Mouse (Mus musculus): ENCODE results near the gene Smad5. TPM values are rescaled to one million over a fixed set of nuclear protein-coding genes. Genes with fewer than 3 reads are reported as not detected.

Gene Smad5
- total and polyA plus RNA-seq, 3 experiments = 4.3 to 7.4 (median 4.4) TPM

DNA sequence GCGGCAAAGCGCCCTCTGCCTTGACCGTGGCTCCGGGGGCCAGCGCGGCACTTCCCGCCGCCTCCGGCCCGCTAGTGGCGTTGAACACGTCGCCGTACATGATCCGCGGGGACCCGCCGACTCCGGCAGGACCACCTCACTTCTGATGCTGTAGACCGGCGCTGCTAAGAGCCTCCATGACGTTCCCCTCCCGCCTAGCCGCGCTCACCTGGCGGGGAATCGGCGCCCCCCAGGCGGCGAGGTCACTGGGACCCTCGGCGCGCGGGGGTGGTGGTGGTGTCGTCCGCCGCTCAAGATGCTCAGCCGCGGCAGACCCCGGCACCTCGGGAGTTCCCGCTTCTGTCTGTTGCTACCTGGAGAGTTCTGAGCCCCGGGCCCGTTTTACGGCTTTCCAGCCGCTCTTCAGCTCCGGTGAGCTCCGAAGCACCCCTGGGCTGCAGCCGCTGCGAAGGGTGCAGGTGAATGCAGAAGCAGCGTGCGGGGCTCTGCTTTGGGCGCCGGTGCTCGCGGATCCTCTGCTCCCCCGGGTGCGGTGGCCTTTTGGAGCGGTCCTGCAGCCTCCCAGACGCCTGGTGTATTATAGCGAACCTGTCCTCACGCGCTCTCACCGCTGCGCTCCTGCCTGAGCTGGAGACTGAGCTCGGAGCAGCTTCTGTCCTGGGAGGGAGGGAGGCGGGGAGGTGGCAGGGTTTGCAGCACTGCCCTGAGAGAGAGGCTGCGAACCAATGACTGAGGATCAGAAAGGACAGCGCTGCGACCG lies 50.6 kb downstream of the Smad5 start, which contains the start of gene Gm45623:
TSS of gene Gm45623 (minus strand) at position 636 of the 760 bp plus-strand sequence.
- Histone ChIP-seq H3K4me2 (ENCODE audit: insufficient read depth, low read depth, poor library complexity, severe bottlenecking) (no peak within 1 kb of the TSS), H3K4me3 (replicated peaks in 1 of 3; ENCODE audit: low read depth in 2 of 3, low read length in 2 of 3, poor library complexity in 1 of 3) (no peak within 1 kb of the TSS), H3K79me2 (replicated peaks; ENCODE audit: control insufficient read depth, extremely low read depth, insufficient read depth, poor library complexity, severe bottlenecking) (no peaks in the 10 kb centered on the region), H3K36me3 (replicated peaks in 1 of 2; ENCODE audit: control insufficient read depth in 1 of 2, insufficient read depth in 1 of 2, low read length in 1 of 2) (no peaks in the 10 kb centered on the region), H3K27ac (ENCODE audit: insufficient read depth, low read depth) (no peak within 1 kb of the TSS), H3K27me3 (replicated peaks) (no peaks in the 10 kb centered on the region), H3K4me1 (ENCODE audit: control insufficient read depth in 1 of 2, insufficient read depth in 2 of 2) (no peaks in the 10 kb centered on the region), H3K9me3 (replicated peaks; ENCODE audit: low read length) (peaks cover 12% of the 10 kb centered on the region), H3K9ac (ENCODE audit: insufficient read depth, low read depth) (no peak within 1 kb of the TSS)
- in situ Hi-C loops (cut with MboI; ENCODE audit: low pct_ligation_motif_present, low pct_unique_long_range_greater_than_20kb, low sequenced_read_pairs) (no loop called here), dilution Hi-C loops (cut with MboI; ENCODE audit: extremely low pct_ligation_motif_present, extremely low pct_unique_long_range_greater_than_20kb, low sequenced_read_pairs) (no loop called here)
- no peak for DNase-seq (ENCODE audit: extremely low read depth)
- no peak for TF ChIP-seq ZMIZ1 (IDR thresholded peaks at IDR 0.05; ENCODE audit: low read depth, low read length)
- no peak for TF ChIP-seq NRF1 (IDR thresholded peaks at IDR 0.05; ENCODE audit: low read depth, low read length)
- TF ChIP-seq CTCF (conservative IDR thresholded peaks at IDR 0.05 in 1 of 2, IDR thresholded peaks at IDR 0.05 in 1 of 2; ENCODE audit: low read depth in 2 of 2, low read length in 2 of 2) = no peak
- TF ChIP-seq HCFC1 (IDR thresholded peaks at IDR 0.05; ENCODE audit: low read depth, low read length) = no peak
- no peak for TF ChIP-seq USF2 (conservative IDR thresholded peaks at IDR 0.05; ENCODE audit: low read depth, low read length)
- no peak for TF ChIP-seq RCOR1 (conservative IDR thresholded peaks at IDR 0.05; ENCODE audit: low read depth, low read length)
- no peak for TF ChIP-seq SMC3 (IDR thresholded peaks at IDR 0.05; ENCODE audit: low read depth, low read length)
- TF ChIP-seq TBP (conservative IDR thresholded peaks at IDR 0.05; ENCODE audit: low read depth, low read length) = no peak
- TF ChIP-seq USF1 (IDR thresholded peaks at IDR 0.05; ENCODE audit: low read depth, low read length) = no peak
- no peak for TF ChIP-seq TCF12 (IDR thresholded peaks at IDR 0.05; ENCODE audit: low read depth, low read length)
- no peak for TF ChIP-seq BHLHE40 (IDR thresholded peaks at IDR 0.05; ENCODE audit: low read depth, low read length)
- no peak for TF ChIP-seq PAX5 (IDR thresholded peaks at IDR 0.05; ENCODE audit: low read length)
- no peak for TF ChIP-seq ELF1 (IDR thresholded peaks at IDR 0.05; ENCODE audit: low read depth, low read length)
- no peak for TF ChIP-seq E2F4 (IDR thresholded peaks at IDR 0.05; ENCODE audit: insufficient replicate concordance, low read depth, low read length)
- TF ChIP-seq EP300 (IDR thresholded peaks at IDR 0.05; ENCODE audit: low read length) = no peak
- no peak for TF ChIP-seq MAX (IDR thresholded peaks at IDR 0.05; ENCODE audit: low read length)
- no peak for TF ChIP-seq ZNF384 (IDR thresholded peaks at IDR 0.05; ENCODE audit: low read depth, low read length)

GRCm38 (mm10) chr13:56755871-56756270 lies 53.1 kb downstream of the Smad5 start:
- Histone ChIP-seq H3K4me1 (ENCODE audit: control insufficient read depth in 1 of 2, insufficient read depth in 2 of 2) (no peaks in the 10 kb centered on the region), H3K27ac (ENCODE audit: insufficient read depth, low read depth) (no peak overlapping the region), H3K9me3 (replicated peaks; ENCODE audit: low read length) (peaks cover 12% of the 10 kb centered on the region), H3K79me2 (replicated peaks; ENCODE audit: control insufficient read depth, extremely low read depth, insufficient read depth, poor library complexity, severe bottlenecking) (no peaks in the 10 kb centered on the region), H3K27me3 (replicated peaks) (peaks cover 7% of the 10 kb centered on the region), H3K4me3 (replicated peaks in 1 of 3; ENCODE audit: low read depth in 2 of 3, low read length in 2 of 3, poor library complexity in 1 of 3) (no peak overlapping the region), H3K36me3 (replicated peaks in 1 of 2; ENCODE audit: control insufficient read depth in 1 of 2, insufficient read depth in 1 of 2, low read length in 1 of 2) (no peaks in the 10 kb centered on the region), H3K4me2 (ENCODE audit: insufficient read depth, low read depth, poor library complexity, severe bottlenecking) (no peak overlapping the region), H3K9ac (ENCODE audit: insufficient read depth, low read depth) (no peak overlapping the region)
- TF ChIP-seq GABPA (IDR thresholded peaks at IDR 0.05; ENCODE audit: insufficient replicate concordance, low read depth, low read length) = no peak
- TF ChIP-seq CTCF (conservative IDR thresholded peaks at IDR 0.05 in 1 of 2, IDR thresholded peaks at IDR 0.05 in 1 of 2; ENCODE audit: low read depth in 2 of 2, low read length in 2 of 2) = peak in 1 of 2 experiments; percentile 38; a peak in 2 of 4 replicates
- dilution Hi-C loops (cut with MboI; ENCODE audit: extremely low pct_ligation_motif_present, extremely low pct_unique_long_range_greater_than_20kb, low sequenced_read_pairs) = no loop called here
- in situ Hi-C loops (cut with MboI; ENCODE audit: low pct_ligation_motif_present, low pct_unique_long_range_greater_than_20kb, low sequenced_read_pairs) = no loop called here
- DNase-seq (ENCODE audit: extremely low read depth) = peak; percentile 12
